Mouse (Mus musculus): ENCODE results near the gene Arhgef5.
A peak's percentile ranks its signal among the peaks of the same experiment; 100 is the strongest.

Arhgef5 gene

DNA sequence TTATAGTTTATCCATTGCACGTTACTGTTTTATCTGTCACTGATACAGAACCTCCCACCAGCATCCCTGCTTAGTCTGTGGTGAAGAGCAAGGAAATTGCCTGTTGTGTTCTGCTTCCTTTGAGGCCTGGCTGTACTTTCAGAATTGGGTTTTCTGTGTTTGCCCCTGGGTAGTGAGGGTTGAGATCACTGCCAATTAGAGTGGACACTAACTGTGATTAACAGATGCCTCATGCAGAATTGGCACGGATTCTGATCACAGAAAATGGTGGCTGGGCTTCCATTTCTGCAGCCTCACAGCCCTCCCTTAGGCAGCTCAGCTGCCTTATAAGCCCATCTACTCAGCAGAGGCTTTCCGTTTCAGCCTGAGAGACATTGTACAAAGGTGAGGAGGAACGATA, 68.1 kb downstream of the Arhgef5 start:
- no peak for DNase-seq (ENCODE audit: low spot score)

DNA sequence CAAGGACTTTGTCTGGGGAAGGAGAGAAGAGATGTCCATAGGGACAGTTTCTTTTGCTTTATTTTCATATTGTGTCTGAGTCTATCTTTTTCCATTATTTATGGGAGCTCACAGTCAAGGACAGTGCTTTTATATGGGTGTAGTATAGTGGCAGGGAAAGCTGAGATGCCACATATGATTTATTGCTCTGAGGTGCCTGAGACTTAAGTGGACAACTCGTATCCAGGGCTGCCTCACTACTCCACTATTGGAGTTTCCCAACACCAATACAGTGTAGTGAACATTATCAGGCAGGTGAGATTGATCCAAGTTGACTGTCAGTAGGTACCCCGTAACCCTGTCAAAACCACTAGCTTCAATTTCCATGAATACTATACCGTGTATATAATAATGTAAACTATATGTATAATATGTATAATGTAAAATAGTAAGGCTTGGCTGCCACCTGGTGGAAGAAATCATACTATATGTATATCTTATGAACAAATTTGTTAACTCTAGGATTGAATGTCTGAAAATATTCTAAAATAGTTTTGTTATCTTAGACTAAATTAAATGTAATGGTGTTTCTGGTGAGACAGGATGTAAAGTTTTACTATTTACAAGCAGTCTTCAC, 70.3 kb downstream of the Arhgef5 start:
- no peak for DNase-seq (ENCODE audit: low spot score)

DNA sequence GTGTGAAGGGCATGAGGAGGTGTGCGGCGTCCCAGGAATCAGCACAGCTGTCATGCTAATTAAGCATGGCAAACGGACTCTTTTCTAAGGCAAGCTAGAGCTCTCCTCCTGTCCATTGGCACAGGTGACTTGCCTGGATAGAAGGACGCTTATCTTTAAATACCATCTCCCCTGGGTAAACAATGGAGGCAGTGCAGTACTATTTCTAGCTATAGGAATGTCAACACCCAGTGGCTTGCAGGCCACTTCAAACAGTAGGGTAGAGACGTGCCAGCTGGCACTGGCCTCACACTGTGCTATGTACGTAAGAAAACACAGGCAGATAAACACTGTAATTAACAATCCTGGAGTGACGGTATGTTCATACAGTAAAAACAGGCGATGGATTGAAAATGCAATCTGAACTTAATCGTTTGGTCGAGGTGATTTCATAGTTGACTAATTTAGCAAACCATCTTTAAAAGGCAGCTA, 72.1 kb downstream of the Arhgef5 start:
- DNase-seq (ENCODE audit: low spot score) = peak; percentile 79

DNA sequence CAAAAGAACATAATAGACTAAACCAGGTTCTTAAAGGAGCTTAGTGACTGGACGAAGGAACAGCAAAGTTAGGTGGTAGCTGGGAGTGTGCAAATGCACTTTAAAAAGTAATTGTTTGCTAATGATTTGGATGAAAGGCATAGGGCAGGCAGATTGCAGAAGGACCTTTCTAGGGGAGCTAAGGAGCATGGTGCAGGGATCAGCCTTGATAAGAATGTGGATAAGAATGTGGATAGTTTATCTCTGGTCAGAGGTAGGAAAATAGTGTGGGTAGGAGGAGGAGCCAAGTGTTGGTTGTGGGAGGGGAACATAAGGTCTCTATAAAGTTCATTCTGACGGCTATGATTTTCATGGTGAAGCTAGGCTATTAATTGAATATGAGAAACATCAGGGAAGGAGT, 73.4 kb downstream of the Arhgef5 start:
- DNase-seq (ENCODE audit: low spot score) = no peak

All from lung, postnatal 25 days (tissue).